Mouse (Mus musculus): ENCODE data around the gene Plekhb1. TPM values are rescaled to one million over a fixed set of nuclear protein-coding genes. Genes with fewer than 3 reads are reported as not detected.
A peak's percentile ranks its signal among the peaks of the same experiment; 100 is the strongest.

The Plekhb1 gene
- 1 to 10 TPM; 4.3 to 5.4 TPM for total RNA-seq (2021)
- long read RNA-seq, experiment 1, partial matches to known transcripts, result 0 of 4 reads
- long read RNA-seq, experiment 1, other reads (novel, unspliced or antisense), result 1 of 4 reads
- long read RNA-seq, experiment 2, partial matches to known transcripts, result 0 of 1 reads
- long read RNA-seq, experiment 2, other reads (novel, unspliced or antisense), result 1 of 1 reads

- no peak for DNase-seq
These were observed at the start of gene Plekhb1 for GRCm38 (mm10) chr7:100662231-100662630. Plekhb1 (minus strand) TSS chr7:100662414.

DNA sequence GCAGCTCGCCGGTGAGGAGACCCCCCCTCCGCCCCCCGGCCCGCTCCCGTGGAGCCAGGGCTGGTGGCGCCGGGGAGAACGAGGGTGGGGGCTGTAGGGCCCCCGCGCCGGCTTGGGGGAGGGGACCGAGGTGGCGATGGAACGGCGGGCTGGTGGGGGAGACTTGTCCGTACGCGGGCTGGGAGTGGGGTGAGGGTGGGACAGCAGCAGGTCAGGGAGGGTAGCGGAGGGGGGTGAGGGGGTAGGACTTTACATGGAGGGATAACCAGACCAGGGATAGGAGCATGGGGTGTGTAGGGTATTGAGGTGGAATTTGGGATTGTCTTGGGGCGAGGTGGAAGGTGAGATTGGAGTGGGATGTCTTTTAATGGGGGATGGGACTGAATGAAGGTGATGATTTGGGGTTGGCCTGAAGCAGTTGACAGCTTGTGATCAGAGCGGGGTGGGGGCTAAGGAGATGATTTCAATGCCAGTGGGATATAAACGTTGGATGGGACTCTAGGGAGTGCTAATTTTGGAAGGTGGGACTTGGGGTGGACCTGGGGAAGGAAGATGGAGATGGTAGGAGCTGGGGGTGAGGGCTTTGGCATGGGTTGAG lies 44.8 kb upstream of the Plekhb1 start:
- no peak for DNase-seq

GRCm38 (mm10) chr7:100706143-100706841 lies 44.1 kb upstream of the Plekhb1 start, which contains the start of gene Fam168a:
Fam168a (plus strand) TSS chr7:100706635.
- DNase-seq, result peak; percentile 95

GRCm38 (mm10) chr7:100699771-100700770 lies 37.9 kb upstream of the Plekhb1 start:
- DNase-seq, result peak; percentile 28

GRCm38 (mm10) chr7:100693199-100693598 lies 31.0 kb upstream of the Plekhb1 start:
- DNase-seq, result no peak

- DNase-seq, result no peak
These were observed 26.3 kb upstream of the Plekhb1 start for GRCm38 (mm10) chr7:100688471-100688870.

- DNase-seq, result peak; percentile 86
These were observed 23.1 kb upstream of the Plekhb1 start for GRCm38 (mm10) chr7:100685061-100686030.

- DNase-seq, result peak; percentile 77
These were observed 22.3 kb upstream of the Plekhb1 start for GRCm38 (mm10) chr7:100684538-100684937.

DNA sequence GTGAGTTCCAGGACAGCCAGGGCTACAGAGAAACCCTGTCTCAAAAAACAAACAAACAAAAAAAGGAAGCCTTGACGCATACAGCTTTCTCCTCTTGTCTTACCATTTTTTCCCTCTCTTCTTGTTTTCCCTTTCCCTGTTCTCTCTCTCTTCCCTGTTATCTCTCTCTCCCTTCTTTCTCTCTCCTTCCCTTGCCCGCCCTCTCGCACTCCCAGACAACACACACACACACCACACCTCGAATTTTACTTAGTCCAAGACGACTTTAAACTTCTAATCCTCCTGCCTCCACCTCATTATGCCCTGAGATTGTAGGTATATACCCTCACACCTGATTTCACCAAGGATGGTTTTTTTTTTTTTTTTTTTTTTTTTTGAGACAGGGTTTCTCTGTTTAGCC lies 21.9 kb upstream of the Plekhb1 start:
- no peak for DNase-seq

DNA sequence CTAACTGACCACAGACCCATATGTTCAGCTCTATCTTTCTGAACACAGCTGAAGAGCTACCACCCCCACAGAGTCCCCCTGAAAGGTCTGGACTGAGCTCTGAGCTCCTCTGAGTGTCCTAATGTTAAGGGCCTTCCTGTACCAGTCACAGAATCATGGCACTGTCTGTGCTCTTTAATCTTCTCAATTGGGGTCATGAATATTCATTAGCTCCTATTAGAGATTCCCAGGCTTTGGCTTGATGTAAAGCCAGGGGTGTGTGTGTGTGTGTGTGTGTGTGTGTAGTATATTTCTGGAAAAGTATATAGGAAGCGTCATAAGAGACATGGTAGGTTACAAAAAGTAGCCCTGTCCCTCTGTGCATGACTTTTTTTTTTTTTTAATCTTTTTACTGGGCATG lies 21.0 kb upstream of the Plekhb1 start:
- no peak for DNase-seq

DNA sequence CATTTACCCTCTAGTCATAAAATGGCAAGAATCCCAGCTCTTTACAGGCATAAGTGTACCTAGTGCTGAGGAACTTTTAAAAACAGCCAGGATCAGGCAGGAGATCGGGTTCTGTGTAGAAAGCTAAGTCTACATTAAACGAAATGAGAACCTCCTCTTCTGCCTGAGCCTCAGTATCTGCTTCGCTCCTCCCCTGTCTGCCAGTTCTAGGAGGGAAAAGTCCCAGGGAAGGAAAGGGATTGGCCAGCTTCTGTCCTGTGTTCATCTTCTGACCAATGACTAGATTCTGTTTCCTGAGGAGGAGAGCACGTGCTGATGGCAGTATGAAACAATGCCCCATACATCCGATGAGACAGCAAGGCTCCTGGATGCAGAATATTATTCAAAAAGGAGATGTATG lies 18.9 kb upstream of the Plekhb1 start:
- no peak for DNase-seq

DNA sequence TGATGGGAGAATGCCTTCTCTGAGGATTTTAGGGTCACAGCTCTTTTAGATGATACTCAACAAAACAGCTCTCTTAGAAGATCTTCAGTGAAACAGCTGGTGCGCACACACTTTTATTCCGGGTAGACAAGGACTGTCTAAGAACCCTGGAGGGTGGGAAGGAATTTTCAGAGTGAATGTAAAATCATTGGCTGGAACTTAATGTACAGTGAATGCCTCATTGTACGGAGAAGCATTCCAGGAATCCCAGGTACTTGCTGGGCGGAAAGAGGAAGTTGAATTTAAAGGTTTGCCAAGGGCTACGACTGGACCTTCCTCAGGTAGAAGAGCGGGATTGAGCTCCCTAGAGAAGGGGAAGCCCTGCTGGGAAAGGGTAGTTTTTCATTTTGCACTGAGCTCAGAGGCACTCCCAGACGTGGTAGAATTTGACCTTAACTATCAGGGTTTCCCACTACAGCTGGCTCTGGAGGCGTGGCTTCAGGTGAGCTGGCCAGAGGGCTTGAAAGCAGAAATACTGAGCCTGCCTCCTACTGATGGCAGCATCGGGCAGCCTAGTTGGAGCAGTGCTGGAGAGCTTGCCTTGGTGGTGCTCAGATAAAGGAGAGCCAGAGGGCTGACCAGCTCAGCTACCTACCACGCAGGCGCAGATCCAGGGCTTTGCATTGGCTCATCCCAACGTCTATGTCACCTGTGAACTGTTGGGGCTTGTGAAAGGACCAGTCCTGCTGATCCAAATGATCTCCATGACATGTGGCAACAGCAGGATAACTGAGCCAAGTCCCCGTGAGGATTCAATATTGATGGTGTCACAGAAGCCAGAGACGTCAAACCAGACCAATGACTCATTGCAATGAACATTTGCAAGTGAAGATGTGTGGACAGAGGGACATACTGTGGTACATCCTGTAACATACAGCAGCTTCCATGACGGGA lies 17.0 kb upstream of the Plekhb1 start:
- DNase-seq, result no peak

DNA sequence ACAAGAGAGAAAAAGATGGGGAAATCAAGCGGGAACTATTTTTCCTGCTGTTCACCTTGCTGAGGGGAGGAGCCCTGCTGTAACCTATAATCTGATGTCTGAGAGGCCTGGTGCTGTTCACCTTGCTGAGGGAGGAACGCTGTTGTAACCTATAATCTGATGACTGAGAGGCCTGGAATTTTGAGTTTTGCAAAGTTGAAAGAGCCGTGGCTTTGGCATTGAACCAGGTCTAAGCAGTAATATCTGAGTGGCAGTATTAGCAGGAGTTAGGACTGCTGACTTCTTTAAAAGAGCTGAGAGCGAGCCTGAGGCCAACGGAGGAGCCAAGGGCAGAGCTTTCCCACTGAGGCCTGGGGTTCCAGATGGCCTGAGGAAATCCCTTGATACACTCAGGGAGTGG lies 15.8 kb upstream of the Plekhb1 start:
- DNase-seq, result no peak

- no peak for DNase-seq
These were observed 12.7 kb upstream of the Plekhb1 start for GRCm38 (mm10) chr7:100674941-100675340.

GRCm38 (mm10) chr7:100673452-100673851 lies 11.2 kb upstream of the Plekhb1 start:
- DNase-seq, result no peak

DNA sequence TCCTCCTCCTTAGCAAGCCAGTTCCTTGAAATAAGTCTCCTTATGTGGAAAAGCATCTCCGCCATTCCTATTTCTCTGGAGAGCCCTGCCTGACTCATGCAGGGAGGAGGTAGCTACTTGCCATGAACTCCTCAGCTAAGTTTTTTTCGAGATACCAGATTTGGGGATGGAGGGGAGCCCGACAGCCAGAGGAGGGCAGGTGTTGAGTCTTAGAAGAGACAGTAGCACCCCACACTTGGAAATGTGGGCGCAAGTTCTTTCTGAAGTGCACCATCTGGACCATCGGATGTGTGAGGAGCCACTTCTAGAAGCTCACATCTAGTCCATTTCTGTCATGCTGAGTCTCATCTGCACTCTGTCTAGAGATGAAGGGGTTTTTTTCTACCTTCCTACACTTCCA lies 8.4 kb upstream of the Plekhb1 start:
- no peak for DNase-seq

GRCm38 (mm10) chr7:100663729-100664304 lies 1.6 kb upstream of the Plekhb1 start:
- DNase-seq, result no peak

GRCm38 (mm10) chr7:100663190-100663589 lies 976 bp upstream of the Plekhb1 start:
- peak; percentile 92 for DNase-seq

GRCm38 (mm10) chr7:100661264-100661663 lies 950 bp downstream of the Plekhb1 start:
- DNase-seq, result no peak

All from adrenal gland, postnatal 10 days (tissue).